Mouse (Mus musculus) limb, embryonic 10.5 days (tissue): ENCODE data around the gene Tmem50b. TPM values are rescaled to one million over a fixed set of nuclear protein-coding genes. Genes with fewer than 3 reads are reported as not detected.

Experiments
- DNase-seq: peaks from one replicate; pipeline ENCODE4 v3.0.0-alpha.2; 2017; ENCODE audit warnings: low spot score
- H3K27ac ChIP-seq: fragments of 300-500 bp; sonication (generic); 2 replicates; pipeline ENCODE4 v1.5.1; 2016; ENCODE audit warnings: mild to moderate bottlenecking
- H3K27me3 ChIP-seq: fragments of 300-500 bp; sonication (generic); 2 replicates; pipeline ENCODE4 v1.6.1; 2016; ENCODE audit warnings: low read depth, mild to moderate bottlenecking; ENCODE audit not compliant: poor library complexity, severe bottlenecking
- H3K36me3 ChIP-seq: fragments of 300-500 bp; sonication (generic); 2 replicates; pipeline ENCODE4 v1.6.1; 2016; ENCODE audit warnings: mild to moderate bottlenecking, moderate library complexity
- H3K4me1 ChIP-seq: fragments of 300-500 bp; sonication (generic); 2 replicates; pipeline ENCODE4 v1.6.1; 2016
- H3K4me3 ChIP-seq: fragments of 300-500 bp; sonication (generic); 2 replicates; pipeline ENCODE4 v1.5.1; 2016; ENCODE audit warnings: mild to moderate bottlenecking, moderate library complexity
- H3K9me3 ChIP-seq: fragments of 300-500 bp; sonication (generic); replicated peaks from 2 replicates; pipeline ENCODE4 v1.6.1; 2016; ENCODE audit warnings: mild to moderate bottlenecking
- WGBS: fragments of 180-500 bp; shearing (Covaris S2); methylation state at CpG from one replicate; pipeline ENCODE4 v1.1.7; 2016; 5-methylcytosine and 5-hydroxymethylcytosine counted together
- polyA plus RNA-seq: library from polyadenylated mRNA; unstranded; fragments of >200 nt; fragmentation: Nextera tagmentation; extraction: Ambion mirVana; gene quantifications from 2 replicates; pipeline ENCODE4 v1.2.1, GENCODE M21; 2016

The Tmem50b gene
- polyA plus RNA-seq, 1 experiment from 2014 or later = 25.7 TPM

- Histone ChIP-seq H3K27me3 (peaks cover 18% of the 10 kb centered on the region), H3K4me1 (peaks cover 25% of the 10 kb centered on the region), H3K4me3 (no peak overlapping the region), H3K9me3 (no peaks in the 10 kb centered on the region), H3K36me3 (no peaks in the 10 kb centered on the region), H3K27ac (no peak overlapping the region)
- WGBS = 56% methylated on average over 9 of the region's 9 CpGs
- DNase-seq = no peak
Observed at GRCm38 (mm10) chr16:91601693-91602092, 4.1 kb upstream of the Tmem50b start.

- Histone ChIP-seq H3K4me1 (peaks cover 30% of the 10 kb centered on the region), H3K27ac (no peak overlapping the region), H3K36me3 (no peaks in the 10 kb centered on the region), H3K9me3 (no peaks in the 10 kb centered on the region), H3K4me3 (no peak overlapping the region), H3K27me3 (peaks cover 24% of the 10 kb centered on the region)
- 51% methylated on average over 4 of the region's 4 CpGs for WGBS
- no peak for DNase-seq
Observed at GRCm38 (mm10) chr16:91601081-91601480, 3.5 kb upstream of the Tmem50b start.

- Histone ChIP-seq H3K4me1 (peaks cover 27% of the 10 kb centered on the region), H3K4me3 (no peak overlapping the region), H3K9me3 (no peaks in the 10 kb centered on the region), H3K27me3 (peaks cover 35% of the 10 kb centered on the region), H3K36me3 (no peaks in the 10 kb centered on the region), H3K27ac (no peak overlapping the region)
- DNase-seq = no peak
Observed at GRCm38 (mm10) chr16:91599242-91599641, 1.6 kb upstream of the Tmem50b start.

GRCm38 (mm10) chr16:91596779-91597671, 575 bp downstream of the Tmem50b start:
- peak overlapping the region; percentile 80 for H3K4me3 ChIP-seq
- under 1% methylated on average over 74 of the region's 75 CpGs for WGBS
- peak; percentile 67 for DNase-seq
- peaks cover 35% of the 10 kb centered on the region for H3K27me3 ChIP-seq
- no peaks in the 10 kb centered on the region for H3K36me3 ChIP-seq
- H3K4me1 ChIP-seq = peaks cover 37% of the 10 kb centered on the region
- no peaks in the 10 kb centered on the region for H3K9me3 ChIP-seq
- peak overlapping the region; percentile 78 for H3K27ac ChIP-seq

GRCm38 (mm10) chr16:91596397-91596778, 1.2 kb downstream of the Tmem50b start:
- Histone ChIP-seq H3K4me1 (peaks cover 31% of the 10 kb centered on the region), H3K4me3 (peak overlapping the region; percentile 80), H3K36me3 (no peaks in the 10 kb centered on the region), H3K27me3 (peaks cover 35% of the 10 kb centered on the region), H3K9me3 (no peaks in the 10 kb centered on the region), H3K27ac (no peak overlapping the region)
- 19% methylated on average over 9 of the region's 9 CpGs for WGBS
- no peak for DNase-seq

GRCm38 (mm10) chr16:91595076-91595475, 2.5 kb downstream of the Tmem50b start:
- H3K27ac ChIP-seq = no peak overlapping the region
- no peak overlapping the region for H3K4me3 ChIP-seq
- WGBS = 80% methylated on average over 6 of the region's 6 CpGs
- DNase-seq = no peak
- peaks cover 25% of the 10 kb centered on the region for H3K4me1 ChIP-seq
- H3K36me3 ChIP-seq = no peaks in the 10 kb centered on the region
- H3K27me3 ChIP-seq = peaks cover 35% of the 10 kb centered on the region
- H3K9me3 ChIP-seq = no peaks in the 10 kb centered on the region

- Histone ChIP-seq H3K9me3 (no peaks in the 10 kb centered on the region), H3K27ac (no peak overlapping the region), H3K4me3 (no peak overlapping the region), H3K4me1 (peaks cover 28% of the 10 kb centered on the region), H3K27me3 (peaks cover 21% of the 10 kb centered on the region), H3K36me3 (no peaks in the 10 kb centered on the region)
- 79% methylated on average over 3 of the region's 3 CpGs for WGBS
- no peak for DNase-seq
Observed at GRCm38 (mm10) chr16:91593262-91593661, 4.3 kb downstream of the Tmem50b start.

- Histone ChIP-seq H3K9me3 (no peaks in the 10 kb centered on the region), H3K4me3 (no peak overlapping the region), H3K36me3 (no peaks in the 10 kb centered on the region), H3K27me3 (peaks cover 17% of the 10 kb centered on the region), H3K4me1 (peaks cover 24% of the 10 kb centered on the region), H3K27ac (no peak overlapping the region)
- WGBS = 70% methylated on average over 8 of the region's 8 CpGs
- no peak for DNase-seq
Observed at GRCm38 (mm10) chr16:91592162-91592561, 5.4 kb downstream of the Tmem50b start.

GRCm38 (mm10) chr16:91588703-91589102, 8.9 kb downstream of the Tmem50b start:
- H3K27ac ChIP-seq = no peak overlapping the region
- H3K27me3 ChIP-seq = no peaks in the 10 kb centered on the region
- H3K4me1 ChIP-seq = peaks cover 14% of the 10 kb centered on the region
- peaks cover 7% of the 10 kb centered on the region for H3K36me3 ChIP-seq
- no peak for DNase-seq
- 85% methylated on average over 3 of the region's 3 CpGs for WGBS
- H3K9me3 ChIP-seq = no peaks in the 10 kb centered on the region
- H3K4me3 ChIP-seq = no peak overlapping the region

GRCm38 (mm10) chr16:91587730-91588453, 9.7 kb downstream of the Tmem50b start:
- Histone ChIP-seq H3K27me3 (no peaks in the 10 kb centered on the region), H3K4me1 (peaks cover 12% of the 10 kb centered on the region), H3K9me3 (no peaks in the 10 kb centered on the region), H3K27ac (no peak overlapping the region), H3K36me3 (peaks cover 10% of the 10 kb centered on the region), H3K4me3 (no peak overlapping the region)
- no peak for DNase-seq
- WGBS = 60% methylated on average over 6 of the region's 6 CpGs

- Histone ChIP-seq H3K9me3 (no peaks in the 10 kb centered on the region), H3K36me3 (peaks cover 14% of the 10 kb centered on the region), H3K4me3 (no peak overlapping the region), H3K27ac (no peak overlapping the region), H3K27me3 (no peaks in the 10 kb centered on the region), H3K4me1 (peaks cover 4% of the 10 kb centered on the region; the same call in 1 of the 2 replicates)
- DNase-seq = no peak
- 88% methylated on average over 6 of the region's 6 CpGs for WGBS
Observed at GRCm38 (mm10) chr16:91586244-91586643, 11.4 kb downstream of the Tmem50b start.

- no peak overlapping the region for H3K27ac ChIP-seq
- H3K4me3 ChIP-seq = no peak overlapping the region
- H3K9me3 ChIP-seq = no peaks in the 10 kb centered on the region
- 89% methylated on average over 5 of the region's 5 CpGs for WGBS
- DNase-seq = no peak
- no peaks in the 10 kb centered on the region for H3K27me3 ChIP-seq
- peaks cover 17% of the 10 kb centered on the region for H3K36me3 ChIP-seq
- peaks cover 4% of the 10 kb centered on the region; the same call in 1 of the 2 replicates for H3K4me1 ChIP-seq
Observed at GRCm38 (mm10) chr16:91585617-91586016, 12.0 kb downstream of the Tmem50b start.

- H3K4me3 ChIP-seq = no peak overlapping the region
- DNase-seq = no peak
- H3K4me1 ChIP-seq = peaks cover 4% of the 10 kb centered on the region; the same call in 1 of the 2 replicates
- peaks cover 17% of the 10 kb centered on the region for H3K36me3 ChIP-seq
- H3K9me3 ChIP-seq = no peaks in the 10 kb centered on the region
- WGBS = 68% methylated on average over 2 of the region's 2 CpGs
- no peak overlapping the region for H3K27ac ChIP-seq
- H3K27me3 ChIP-seq = no peaks in the 10 kb centered on the region
Observed at GRCm38 (mm10) chr16:91582307-91582706, 15.3 kb downstream of the Tmem50b start.
